Mouse (Mus musculus) erythroblast, embryonic 14.5 days (primary cell): ENCODE data around the gene Tbxa2r.

Experiments
- GATA1 ChIP-seq: IDR thresholded peaks from 2 replicates; pipeline ENCODE4 v1.6.1; 2012; ENCODE audit warnings: low read length, inconsistent platforms, mixed read lengths
- TAL1 ChIP-seq: IDR thresholded peaks from 3 replicates; pipeline ENCODE4 v1.6.1; 2012; ENCODE audit warnings: low read length, inconsistent platforms, mixed read lengths

- TF ChIP-seq GATA1 (no peak), TAL1 (no peak)
These were observed 30.7 kb upstream of the Tbxa2r start for GRCm38 (mm10) chr10:81297845-81298244.
